Mouse (Mus musculus) frontal cortex, postnatal 25 days (tissue): ENCODE measurements around the gene Xntrpc.

Source experiments
- DNase-seq, 2 experiments: peaks; one replicate each; pipeline ENCODE4 v3.0.0; 2022; ENCODE audit warnings: low spot score in 2 of 2

The Xntrpc gene

GRCm38 (mm10) chr7:102081784-102082183 lies 16.3 kb downstream of the Xntrpc start:
- DNase-seq, result no peak

- no peak for DNase-seq
These were observed 17.3 kb downstream of the Xntrpc start, which contains the start of gene Trpc2 for GRCm38 (mm10) chr7:102082816-102083215. Gene Trpc2, plus strand, starts transcription at chr7:102083116.

- DNase-seq, result no peak
These were observed 18.7 kb downstream of the Xntrpc start for GRCm38 (mm10) chr7:102084041-102084696.

- DNase-seq, result no peak
These were observed 21.8 kb downstream of the Xntrpc start for GRCm38 (mm10) chr7:102087336-102087735.

DNA sequence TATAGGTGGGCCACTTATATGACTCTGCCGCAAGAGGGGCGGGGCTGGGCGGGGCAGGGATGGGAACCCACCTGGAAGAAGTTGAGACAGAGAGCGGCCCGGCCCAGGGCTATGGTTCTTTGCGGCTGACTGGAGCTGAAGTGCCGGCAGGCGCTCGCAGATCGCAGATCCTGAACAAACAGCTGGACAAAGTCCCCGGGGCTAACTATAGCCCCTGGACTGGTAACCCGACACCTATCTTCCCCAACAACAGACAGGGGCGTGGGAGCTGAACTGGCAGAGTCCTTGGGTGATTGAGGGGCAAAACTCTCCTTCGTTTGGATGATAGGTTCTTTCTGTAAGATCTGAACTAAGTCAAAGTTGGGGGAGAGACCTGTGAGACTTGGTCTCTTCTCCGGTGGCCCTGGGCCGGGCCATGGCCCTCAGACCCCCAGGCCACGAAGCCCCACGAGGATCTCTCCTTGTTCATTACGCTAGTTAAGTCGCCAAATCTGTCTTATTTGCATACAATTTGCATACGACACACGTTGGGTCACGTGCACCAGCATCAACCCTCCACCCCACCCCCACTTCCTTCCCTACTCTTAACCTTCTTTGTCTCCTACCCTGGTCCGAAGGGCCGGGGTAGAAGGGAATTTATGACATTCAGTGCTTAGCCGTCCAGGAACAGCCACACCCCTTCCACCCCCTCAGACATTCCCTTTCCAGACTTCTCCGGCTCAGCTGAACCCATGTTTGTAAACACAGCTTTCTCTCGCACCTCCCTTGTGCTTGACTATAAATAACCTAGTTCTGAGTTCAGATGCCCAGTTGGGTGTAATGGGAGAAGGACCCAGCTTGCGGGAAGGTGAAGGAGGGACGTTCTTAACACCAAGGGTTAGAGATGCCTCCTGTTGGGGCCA lies 34.5 kb downstream of the Xntrpc start:
- DNase-seq, result no peak

- DNase-seq, result no peak
These were observed 35.4 kb downstream of the Xntrpc start for GRCm38 (mm10) chr7:102100868-102101267.

GRCm38 (mm10) chr7:102101487-102101886 lies 36.0 kb downstream of the Xntrpc start, which contains the start of gene Art1:
Gene Art1, plus strand, starts transcription at chr7:102101743.
- no peak for DNase-seq

GRCm38 (mm10) chr7:102102241-102102640 lies 36.7 kb downstream of the Xntrpc start:
- DNase-seq, result no peak

GRCm38 (mm10) chr7:102102696-102103095 lies 37.2 kb downstream of the Xntrpc start:
- no peak for DNase-seq

- DNase-seq, result no peak
These were observed 38.0 kb downstream of the Xntrpc start for GRCm38 (mm10) chr7:102103555-102103954.

GRCm38 (mm10) chr7:102104126-102104525 lies 38.6 kb downstream of the Xntrpc start:
- no peak for DNase-seq

DNA sequence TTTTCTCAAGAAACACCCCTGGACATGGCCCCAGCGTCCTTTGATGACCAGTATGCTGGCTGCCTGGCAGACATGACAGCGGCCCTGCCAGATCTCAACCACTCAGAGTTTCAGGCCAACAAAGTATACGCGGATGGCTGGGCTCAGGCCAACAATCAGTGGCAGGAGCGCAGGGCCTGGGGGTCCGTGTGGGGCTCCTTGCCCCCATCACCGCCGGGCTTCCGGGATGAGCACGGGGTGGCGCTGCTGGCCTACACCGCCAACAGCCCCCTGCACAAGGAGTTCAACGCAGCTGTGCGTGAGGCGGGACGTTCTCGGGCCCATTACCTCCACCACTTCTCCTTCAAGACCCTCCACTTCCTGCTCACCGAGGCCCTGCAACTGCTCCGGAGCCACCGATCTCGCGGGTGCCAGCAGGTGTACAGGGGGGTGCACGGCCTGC lies 41.2 kb downstream of the Xntrpc start:
- no peak for DNase-seq

- DNase-seq, result no peak
These were observed 42.7 kb downstream of the Xntrpc start for GRCm38 (mm10) chr7:102108206-102108605.

DNA sequence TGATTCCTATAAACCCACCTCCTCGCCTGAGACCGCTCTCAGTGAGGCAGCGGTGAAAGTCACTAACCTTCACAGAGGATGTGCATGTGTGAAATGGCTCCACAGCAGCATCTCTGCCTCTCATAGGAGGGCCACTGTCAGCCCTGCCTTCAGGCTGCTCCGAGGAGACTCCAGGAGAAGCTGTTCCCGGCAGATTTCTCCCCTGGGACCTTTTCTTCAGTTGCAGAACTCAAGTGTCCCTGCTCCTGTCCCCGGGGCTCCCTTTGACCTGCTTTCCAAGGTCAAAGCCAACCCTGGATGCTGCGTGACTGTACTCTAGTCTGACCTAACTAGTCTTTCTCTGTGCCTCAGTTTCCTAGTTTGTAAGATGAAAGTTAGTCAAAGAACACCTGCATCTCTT lies 43.7 kb downstream of the Xntrpc start, which contains the start of gene Art5:
Gene Art5 (minus strand): TSS at position 319 of the 400 bp plus-strand sequence.
- DNase-seq, result no peak

DNA sequence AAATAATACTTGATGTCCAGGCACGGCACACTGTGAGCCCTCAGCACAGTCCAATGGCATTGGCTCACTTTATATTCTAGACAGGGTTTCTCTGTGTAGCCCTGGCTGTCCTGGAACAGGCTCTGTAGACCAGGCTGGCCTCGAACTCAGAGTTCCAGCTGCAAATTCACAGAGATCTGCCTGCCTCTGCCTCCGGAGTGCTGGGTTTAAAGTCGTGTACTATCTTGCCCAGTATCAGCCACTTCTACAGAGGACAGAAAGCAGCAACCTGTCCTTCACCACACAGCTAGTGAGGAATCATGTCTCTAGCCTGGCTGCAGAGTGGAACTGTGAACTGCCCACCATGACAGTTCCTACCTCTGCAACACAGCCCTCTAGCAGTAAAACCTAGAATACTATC lies 44.2 kb downstream of the Xntrpc start:
- DNase-seq, result no peak

GRCm38 (mm10) chr7:102113151-102113729 lies 47.7 kb downstream of the Xntrpc start:
- DNase-seq, result no peak

DNA sequence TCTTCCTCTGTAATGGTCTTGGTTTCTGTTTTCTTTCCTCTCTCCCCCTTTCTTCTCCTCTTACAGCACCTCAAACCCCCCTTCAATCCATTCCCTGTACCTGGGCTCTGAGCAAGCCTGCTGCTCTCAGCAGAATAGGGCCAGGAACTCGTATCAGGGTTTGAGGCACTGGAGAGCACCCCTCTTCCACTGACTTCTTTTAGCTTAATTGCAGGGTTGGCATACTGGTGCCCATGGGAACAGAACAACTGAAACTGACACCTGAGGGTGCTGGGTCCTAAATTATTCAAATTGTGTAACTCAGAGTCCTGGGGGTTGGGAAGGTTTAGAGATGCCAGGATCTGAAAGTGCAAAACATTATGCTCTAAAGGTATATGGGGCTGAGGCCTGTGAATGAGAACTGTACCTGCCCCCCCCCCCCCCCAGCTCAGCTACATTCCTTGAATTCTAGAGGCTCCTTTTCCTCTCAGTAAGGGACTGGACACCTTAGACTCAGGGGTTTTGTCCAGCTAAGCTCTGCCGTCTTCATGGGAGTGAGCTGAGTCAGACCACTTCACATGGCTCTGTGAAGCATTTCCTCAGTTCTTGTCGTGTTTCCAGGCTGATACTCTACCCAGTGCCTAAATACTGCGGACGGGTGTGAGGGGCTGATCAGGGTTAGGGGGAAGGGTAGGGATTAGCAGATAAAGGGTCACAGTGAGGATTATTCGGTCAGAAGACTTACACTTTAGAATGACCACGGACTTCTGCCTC lies 51.2 kb downstream of the Xntrpc start, which contains the start of gene Chrna10:
Gene Chrna10 (minus strand): TSS at position 250 of the 753 bp plus-strand sequence.
- DNase-seq, result no peak

DNA sequence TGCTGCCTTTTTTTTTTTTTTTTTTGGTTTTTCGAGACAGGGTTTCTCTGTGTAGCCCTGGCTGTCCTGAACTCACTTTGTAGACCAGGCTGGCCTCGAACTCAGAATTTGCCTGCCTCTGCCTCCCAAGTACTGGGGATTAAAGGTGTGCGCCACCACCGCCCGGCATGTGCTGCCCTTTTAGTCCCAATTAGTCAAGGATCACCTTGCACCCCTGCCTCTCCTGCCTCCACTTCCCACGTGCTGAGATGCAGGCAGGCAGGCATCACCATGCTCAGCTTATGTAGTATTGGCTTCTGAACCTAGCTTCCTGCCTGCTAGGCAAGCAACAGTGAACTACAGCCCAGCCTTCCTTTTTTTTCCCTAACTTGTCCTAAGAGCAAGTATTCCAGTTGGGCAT lies 51.9 kb downstream of the Xntrpc start:
- no peak for DNase-seq

DNA sequence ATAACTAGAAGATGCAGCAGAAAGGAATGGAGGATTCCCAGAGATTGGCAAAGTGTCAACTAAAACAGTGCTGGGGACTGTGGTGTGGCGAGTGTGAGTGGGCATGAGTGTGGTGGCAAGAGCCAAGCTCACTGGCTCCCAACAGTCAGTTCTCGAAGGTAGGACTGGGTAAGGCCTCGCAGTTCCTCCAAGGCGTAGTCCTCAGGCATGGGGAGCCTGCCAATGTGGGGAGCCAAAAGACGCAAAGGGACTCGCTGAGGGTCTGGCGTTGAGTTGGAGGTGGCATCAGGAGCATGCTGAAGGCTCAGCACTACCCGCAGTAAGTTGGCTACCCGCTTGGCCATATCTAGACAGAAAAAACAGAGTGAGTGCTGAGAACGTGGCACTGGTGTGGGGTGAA lies 54.8 kb downstream of the Xntrpc start:
- no peak for DNase-seq

DNA sequence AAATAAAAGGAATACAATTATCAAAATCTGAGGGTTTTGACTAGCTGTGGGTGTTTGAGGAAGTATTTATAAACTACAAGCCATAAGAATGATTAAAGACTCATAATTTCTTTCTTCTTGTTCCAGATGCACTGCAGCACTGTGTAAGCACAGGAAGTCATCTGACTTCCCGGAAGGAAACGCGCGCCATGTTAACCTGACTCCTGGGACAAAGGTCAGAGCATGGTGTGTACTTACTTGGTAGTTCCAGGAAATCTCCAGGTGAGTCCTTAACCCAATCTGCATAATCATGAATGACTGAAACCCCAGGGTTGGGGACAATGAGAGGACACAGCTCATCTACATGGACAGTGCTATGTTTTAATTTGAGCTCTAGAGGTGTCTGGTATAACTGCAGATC lies 66.9 kb downstream of the Xntrpc start:
- no peak for DNase-seq

DNA sequence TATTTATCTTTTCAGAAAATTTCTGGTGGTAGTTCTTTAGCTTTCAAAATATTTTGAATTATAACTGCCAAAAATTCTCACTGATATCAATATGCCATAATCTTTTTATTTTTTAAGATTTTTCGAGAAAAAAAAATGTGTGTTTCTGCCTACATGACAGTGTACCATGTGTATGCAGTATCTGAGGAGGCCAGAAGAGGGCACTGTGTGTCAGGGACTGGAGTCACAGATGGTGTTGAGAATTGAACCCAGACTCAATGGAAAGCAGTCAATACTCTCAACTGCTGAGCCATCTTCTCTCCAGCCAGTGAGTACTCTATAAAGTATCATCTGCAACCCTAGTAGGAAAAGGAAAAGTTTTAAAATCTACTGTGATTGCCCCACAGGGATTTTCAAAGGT lies 72.0 kb downstream of the Xntrpc start:
- no peak for DNase-seq

- no peak for DNase-seq
These were observed 72.4 kb downstream of the Xntrpc start for GRCm38 (mm10) chr7:102137898-102138297.
